Mouse (Mus musculus): ENCODE measurements around the gene Hif3a.

GRCm38 (mm10) chr7:17009326-17010009 is 52.8 kb downstream of the Hif3a start:
- TF ChIP-seq CTCF (IDR thresholded peaks at IDR 0.05; ENCODE audit: control insufficient read depth, insufficient read depth, insufficient replicate concordance, low read depth, low read length) (no peak), POLR2A (IDR thresholded peaks at IDR 0.05; ENCODE audit: control insufficient read depth, low read depth, low read length) (no peak)

Measured in testis, adult 2 months (tissue).